Mouse (Mus musculus) heart, adult 2 months (tissue): Measurements from ENCODE around the gene Wdr5.

Experiments used
- CTCF ChIP-seq: fragments of 200-600 bp; IDR thresholded peaks from 2 replicates; pipeline ENCODE4 v1.8.1; 2022; ENCODE audit warnings: antibody characterized with exemption, mild to moderate bottlenecking, moderate library complexity
- EP300 ChIP-seq: fragments of 200-500 bp; IDR thresholded peaks from 2 replicates; pipeline ENCODE4 v1.6.1; 2011; ENCODE audit warnings: low read depth, low read length, control low read depth; ENCODE audit not compliant: insufficient read depth

DNA sequence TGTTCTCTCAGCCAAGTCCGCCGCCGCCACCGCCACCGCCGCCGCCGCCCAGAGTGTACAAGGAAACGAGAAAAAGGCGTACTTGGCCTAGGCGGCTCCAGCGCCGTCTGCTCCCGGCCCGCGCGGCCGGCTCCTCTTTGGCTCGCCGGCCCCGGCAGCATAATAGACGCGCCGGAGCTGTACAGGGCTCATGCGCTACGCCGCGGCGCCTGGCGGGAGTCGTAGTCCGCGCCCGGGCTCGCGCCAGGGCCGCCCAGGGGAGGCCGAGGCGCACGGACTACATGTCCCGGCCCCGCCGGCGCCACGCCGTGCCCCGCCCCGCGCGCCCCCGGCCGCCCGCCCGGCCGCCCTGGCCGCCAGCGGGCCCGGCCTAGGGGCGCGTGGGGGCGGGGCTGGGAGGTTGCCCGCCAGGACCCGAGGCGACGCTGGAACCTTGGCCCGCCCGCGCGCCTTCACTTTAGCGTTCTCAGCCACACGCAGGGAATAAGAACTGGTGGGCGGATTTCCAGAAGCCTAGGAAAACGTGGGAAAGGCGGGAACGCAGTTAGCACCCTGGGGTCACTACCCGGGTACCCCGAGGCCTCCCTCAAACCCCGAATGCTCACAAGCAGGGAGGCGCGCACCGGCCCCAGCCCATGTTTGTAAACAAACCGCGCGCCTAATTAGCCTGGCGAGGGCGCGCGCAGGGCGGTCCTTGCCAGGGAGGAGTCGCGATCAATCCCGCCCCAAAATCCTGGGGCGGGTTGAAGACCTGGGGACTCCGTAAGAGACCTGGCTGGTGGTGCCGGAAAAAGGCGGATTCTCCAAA lies 39.3 kb upstream of the Wdr5 start:
- no peak for TF ChIP-seq CTCF
- no peak for TF ChIP-seq EP300
